Mouse (Mus musculus) neural tube, embryonic 15.5 days (tissue): ENCODE measurements around the gene Ldb3. TPM values are rescaled to one million over a fixed set of nuclear protein-coding genes. Genes with fewer than 3 reads are reported as not detected.

ENCODE experiments used
- ATAC-seq: fragments of 200-750 bp; cut with Nextera tagmentation; 2 replicates; pipeline ENCODE4 v1.8.0; 2017; ENCODE audit warnings: mild to moderate bottlenecking, moderate TSS enrichment, moderate library complexity; ENCODE audit not compliant: low FRiP score
- H3K27ac ChIP-seq: fragments of 300-500 bp; sonication (generic); replicated peaks from 2 replicates; pipeline ENCODE4 v1.5.1; 2015; ENCODE audit warnings: mild to moderate bottlenecking, inconsistent platforms
- H3K27me3 ChIP-seq: fragments of 300-500 bp; sonication (generic); replicated peaks from 2 replicates; pipeline ENCODE4 v1.6.1; 2015; ENCODE audit warnings: inconsistent platforms
- H3K36me3 ChIP-seq: fragments of 300-500 bp; sonication (generic); 2 replicates; pipeline ENCODE4 v1.6.1; 2015; ENCODE audit warnings: inconsistent platforms
- H3K4me1 ChIP-seq: fragments of 300-500 bp; sonication (generic); 2 replicates; pipeline ENCODE4 v1.6.1; 2015; ENCODE audit warnings: inconsistent platforms
- H3K4me2 ChIP-seq: fragments of 300-500 bp; sonication (generic); 2 replicates; pipeline ENCODE4 v1.6.1; 2015; ENCODE audit warnings: inconsistent platforms, mild to moderate bottlenecking, moderate library complexity
- H3K4me3 ChIP-seq: fragments of 300-500 bp; sonication (generic); replicated peaks from 2 replicates; pipeline ENCODE4 v1.5.1; 2015; ENCODE audit warnings: mild to moderate bottlenecking, inconsistent platforms
- H3K9ac ChIP-seq: fragments of 300-500 bp; sonication (generic); replicated peaks from 2 replicates; pipeline ENCODE4 v1.6.1; 2015; ENCODE audit warnings: mild to moderate bottlenecking, inconsistent platforms
- H3K9me3 ChIP-seq: fragments of 300-500 bp; sonication (generic); replicated peaks from 2 replicates; pipeline ENCODE4 v1.6.1; 2016; ENCODE audit warnings: inconsistent platforms
- WGBS: fragments of 180-500 bp; shearing (Covaris S2); methylation state at CpG from one replicate; pipeline ENCODE4 v1.1.7; 2015; ENCODE audit warnings: mixed read lengths; 5-methylcytosine and 5-hydroxymethylcytosine counted together
- polyA plus RNA-seq: library from polyadenylated mRNA; unstranded; fragments of >200 nt; fragmentation: Nextera tagmentation; extraction: Ambion mirVana; gene quantifications from 2 replicates; pipeline ENCODE4 v1.2.1, GENCODE M21; 2015

The Ldb3 gene
- polyA plus RNA-seq, 1 experiment from 2014 or later = 4.9 TPM

DNA sequence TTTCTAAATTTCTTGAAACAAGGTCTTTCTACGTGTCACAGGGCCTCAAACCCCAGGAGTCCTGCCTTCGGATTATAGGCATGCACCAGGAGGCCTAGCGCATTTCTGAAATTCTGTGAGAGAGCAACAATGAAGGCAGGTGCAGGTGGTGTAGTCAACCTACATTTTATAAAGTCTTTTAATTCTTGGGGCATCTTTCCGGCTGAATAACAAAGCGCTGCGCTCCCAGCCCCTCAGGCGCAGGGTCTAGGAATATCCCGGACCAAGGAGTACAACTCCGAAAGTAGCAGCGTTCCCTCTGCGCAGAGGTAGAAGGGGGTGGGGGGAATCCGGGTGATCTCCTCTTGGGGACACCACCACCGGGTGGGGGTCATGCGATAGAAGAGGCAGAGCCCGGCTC is 26.1 kb upstream of the Ldb3 start:
- H3K9me3 ChIP-seq = no peaks in the 10 kb centered on the region
- no peak overlapping the region for H3K27ac ChIP-seq
- 0 out of 2 replicates have a peak overlapping the region, but pooled peaks have one; percentile 19 for H3K4me3 ChIP-seq
- H3K9ac ChIP-seq = no peak overlapping the region
- H3K36me3 ChIP-seq = no peaks in the 10 kb centered on the region
- H3K4me2 ChIP-seq = peak overlapping the region; percentile 50
- peaks cover 20% of the 10 kb centered on the region for H3K27me3 ChIP-seq
- 13% methylated on average over 15 of the region's 15 CpGs for WGBS
- H3K4me1 ChIP-seq = peaks cover 9% of the 10 kb centered on the region
- ATAC-seq = no peak

- no peak overlapping the region for H3K27ac ChIP-seq
- H3K9ac ChIP-seq = no peak overlapping the region
- H3K36me3 ChIP-seq = no peaks in the 10 kb centered on the region
- H3K4me3 ChIP-seq = no peak overlapping the region
- WGBS = 66% methylated on average over 6 of the region's 6 CpGs
- H3K9me3 ChIP-seq = no peaks in the 10 kb centered on the region
- ATAC-seq = no peak
- H3K4me1 ChIP-seq = peaks cover 9% of the 10 kb centered on the region
- no peak overlapping the region for H3K4me2 ChIP-seq
- peaks cover 20% of the 10 kb centered on the region for H3K27me3 ChIP-seq
Measured at GRCm38 (mm10) chr14:34613523-34613922, 25.0 kb upstream of the Ldb3 start.

DNA sequence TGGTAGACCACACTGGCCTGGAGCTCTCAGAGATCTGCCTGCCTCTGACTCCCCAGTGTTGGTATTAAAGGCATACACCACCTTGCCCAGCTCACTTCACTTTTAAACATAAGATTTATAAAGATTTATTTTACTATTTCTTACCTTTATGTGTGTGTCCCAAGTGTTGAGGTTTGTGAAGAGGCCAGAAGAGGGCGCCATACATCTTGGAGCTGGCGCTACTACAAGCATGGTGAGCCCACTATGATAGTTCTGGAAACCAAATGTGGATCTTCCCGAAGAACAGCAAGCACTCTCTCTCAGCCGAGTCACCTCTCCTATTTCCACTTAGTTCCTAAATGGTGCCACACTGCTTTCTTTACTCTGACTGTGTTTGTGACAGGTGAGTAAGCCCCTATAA is 23.7 kb upstream of the Ldb3 start:
- Histone ChIP-seq H3K9ac (no peak overlapping the region), H3K4me1 (peaks cover 7% of the 10 kb centered on the region), H3K4me2 (no peak overlapping the region), H3K36me3 (no peaks in the 10 kb centered on the region), H3K27me3 (peaks cover 20% of the 10 kb centered on the region), H3K27ac (no peak overlapping the region), H3K9me3 (no peaks in the 10 kb centered on the region), H3K4me3 (no peak overlapping the region)
- 48% methylated on average over 4 of the region's 4 CpGs for WGBS
- no peak for ATAC-seq

GRCm38 (mm10) chr14:34611591-34611990 is 23.1 kb upstream of the Ldb3 start:
- ATAC-seq = no peak
- no peaks in the 10 kb centered on the region for H3K36me3 ChIP-seq
- H3K27ac ChIP-seq = no peak overlapping the region
- 81% methylated on average over 4 of the region's 4 CpGs for WGBS
- no peak overlapping the region for H3K4me3 ChIP-seq
- no peak overlapping the region for H3K4me2 ChIP-seq
- no peak overlapping the region for H3K9ac ChIP-seq
- peaks cover 20% of the 10 kb centered on the region for H3K27me3 ChIP-seq
- H3K4me1 ChIP-seq = peaks cover 7% of the 10 kb centered on the region
- H3K9me3 ChIP-seq = no peaks in the 10 kb centered on the region

DNA sequence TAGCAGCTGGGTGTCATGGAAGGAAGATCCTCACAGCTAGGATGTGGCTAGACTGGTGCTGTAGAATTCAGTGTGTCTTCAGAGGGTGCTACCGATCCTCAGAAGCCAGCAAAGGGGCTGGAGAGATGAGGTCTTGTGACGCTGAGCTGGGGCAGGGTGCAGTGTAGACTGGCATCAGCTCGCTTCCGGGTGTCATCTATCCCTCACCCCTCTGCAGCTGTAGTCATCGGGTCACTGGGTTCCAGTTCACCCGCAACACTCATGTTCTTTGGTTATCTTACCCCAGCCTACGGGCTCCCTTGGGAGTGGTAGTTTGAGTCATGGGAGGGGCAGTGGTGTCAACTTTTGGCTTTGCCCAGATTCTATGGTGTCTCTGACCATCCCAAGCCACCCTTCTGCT is 13.4 kb upstream of the Ldb3 start:
- Histone ChIP-seq H3K27me3 (no peaks in the 10 kb centered on the region), H3K4me3 (no peak overlapping the region), H3K9ac (no peak overlapping the region), H3K27ac (no peak overlapping the region), H3K4me2 (no peak overlapping the region), H3K36me3 (no peaks in the 10 kb centered on the region), H3K9me3 (no peaks in the 10 kb centered on the region), H3K4me1 (no peaks in the 10 kb centered on the region)
- 96% methylated on average over 7 of the region's 7 CpGs for WGBS
- ATAC-seq = no peak

- ATAC-seq = no peak
- H3K27me3 ChIP-seq = no peaks in the 10 kb centered on the region
- H3K9ac ChIP-seq = no peak within 1 kb of the TSS
- WGBS = 75% methylated on average over 8 of the region's 8 CpGs
- no peak within 1 kb of the TSS for H3K4me3 ChIP-seq
- H3K27ac ChIP-seq = no peak within 1 kb of the TSS
- no peaks in the 10 kb centered on the region for H3K4me1 ChIP-seq
- no peaks in the 10 kb centered on the region for H3K36me3 ChIP-seq
- no peak within 1 kb of the TSS for H3K4me2 ChIP-seq
- no peaks in the 10 kb centered on the region for H3K9me3 ChIP-seq
Measured at GRCm38 (mm10) chr14:34599941-34600340, 11.5 kb upstream of the Ldb3 start, which contains the start of gene Opn4. Opn4 (minus strand) TSS chr14:34600142.

GRCm38 (mm10) chr14:34595596-34596255 is 7.2 kb upstream of the Ldb3 start:
- no peaks in the 10 kb centered on the region for H3K4me1 ChIP-seq
- H3K9me3 ChIP-seq = no peaks in the 10 kb centered on the region
- H3K9ac ChIP-seq = no peak overlapping the region
- no peak for ATAC-seq
- no peaks in the 10 kb centered on the region for H3K36me3 ChIP-seq
- H3K4me3 ChIP-seq = no peak overlapping the region
- no peaks in the 10 kb centered on the region for H3K27me3 ChIP-seq
- no peak overlapping the region for H3K4me2 ChIP-seq
- WGBS = 85% methylated on average over 17 of the region's 17 CpGs
- H3K27ac ChIP-seq = no peak overlapping the region

DNA sequence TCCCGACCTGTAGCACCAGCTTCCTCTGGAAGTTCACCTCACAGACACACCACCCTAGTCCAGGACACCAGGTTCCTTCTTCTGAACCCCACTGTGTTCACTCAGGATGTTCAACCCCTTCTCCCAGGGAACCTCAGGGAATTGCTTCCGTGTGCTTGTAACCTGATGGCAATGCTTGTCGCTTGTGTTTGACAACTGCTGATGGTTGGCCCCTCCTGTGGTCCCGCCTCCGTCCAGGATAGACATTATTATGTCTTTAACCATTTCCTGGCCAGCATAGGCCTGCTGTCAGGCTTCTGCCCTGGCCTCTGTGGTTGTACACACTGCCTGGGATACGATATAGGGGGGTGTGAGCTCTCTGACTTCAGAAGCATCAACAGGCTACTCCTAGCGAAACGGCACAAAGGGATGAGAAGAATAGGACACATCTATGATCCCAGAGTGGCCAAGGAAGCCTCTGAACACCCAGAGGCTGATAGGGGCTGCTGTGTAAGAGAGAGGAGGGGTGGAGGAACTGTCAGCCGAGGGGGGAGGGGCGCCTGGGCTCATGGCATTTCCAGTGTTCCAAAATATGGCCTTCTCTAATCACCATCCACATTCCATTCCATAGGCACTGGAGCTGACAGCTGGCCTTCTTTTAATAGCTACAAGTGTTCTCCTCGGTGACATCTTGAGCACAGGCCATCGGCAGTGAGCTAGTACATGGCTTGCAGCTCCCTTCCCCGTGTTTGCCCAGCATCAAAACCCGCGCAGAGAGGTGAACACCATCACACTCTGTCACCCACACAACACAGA is 3.5 kb upstream of the Ldb3 start:
- no peaks in the 10 kb centered on the region for H3K9me3 ChIP-seq

DNA sequence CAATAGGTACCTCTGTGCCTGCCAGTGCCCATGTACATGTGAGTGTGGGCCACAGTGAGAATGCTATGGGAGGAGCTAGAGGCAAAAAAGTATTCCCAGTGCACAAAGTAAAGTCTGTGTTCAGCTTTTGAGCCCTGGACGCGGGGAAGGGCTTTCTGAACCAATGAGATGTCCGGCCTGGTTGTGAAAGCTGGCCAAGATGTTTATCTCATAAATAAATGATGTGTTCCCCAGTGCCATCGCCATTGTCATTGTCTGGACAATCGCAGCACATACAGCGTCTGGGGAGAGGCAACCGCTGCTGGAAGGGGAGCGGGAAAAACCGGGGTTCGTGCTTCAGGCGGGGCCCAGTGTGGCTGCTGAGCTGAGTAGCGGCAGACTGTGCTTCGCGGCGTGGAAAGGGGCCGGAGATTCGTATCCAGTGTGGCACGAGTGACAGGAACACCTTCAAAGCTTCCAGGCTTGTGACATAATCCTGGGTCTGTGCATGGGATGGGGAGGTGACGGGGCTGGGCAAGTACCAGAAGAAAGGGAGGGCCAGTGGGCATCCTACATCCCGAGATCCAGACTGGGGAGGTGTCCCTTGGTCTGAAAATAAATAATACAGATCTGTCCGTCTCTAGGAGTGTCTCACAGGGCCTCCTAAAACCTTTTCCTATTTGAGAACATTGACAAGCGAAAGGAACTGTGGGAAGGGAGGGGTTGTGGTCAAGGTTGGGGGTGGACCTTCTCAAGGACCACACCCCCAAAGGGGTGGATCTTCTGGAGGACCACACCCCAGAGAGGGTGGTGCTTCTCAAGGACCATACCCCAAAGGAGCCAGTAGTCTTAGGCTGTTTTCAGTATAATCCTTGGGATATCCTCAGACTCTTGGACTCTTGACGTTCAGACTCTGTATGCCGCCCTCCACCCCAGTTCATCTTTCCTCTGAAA is 2.5 kb upstream of the Ldb3 start:
- no peaks in the 10 kb centered on the region for H3K27me3 ChIP-seq
- no peaks in the 10 kb centered on the region for H3K36me3 ChIP-seq
- ATAC-seq = no peak
- H3K9me3 ChIP-seq = no peaks in the 10 kb centered on the region
- no peak overlapping the region for H3K27ac ChIP-seq
- H3K4me1 ChIP-seq = no peaks in the 10 kb centered on the region
- no peak overlapping the region for H3K4me3 ChIP-seq
- WGBS = 61% methylated on average over 24 of the region's 24 CpGs
- H3K4me2 ChIP-seq = no peak overlapping the region
- H3K9ac ChIP-seq = no peak overlapping the region

More for the DNA sequence above, 3.5 kb upstream of the Ldb3 start:
- no peak overlapping the region for H3K4me3 ChIP-seq
- H3K4me1 ChIP-seq = no peaks in the 10 kb centered on the region
- H3K36me3 ChIP-seq = no peaks in the 10 kb centered on the region
- H3K4me2 ChIP-seq = no peak overlapping the region
- H3K27ac ChIP-seq = no peak overlapping the region
- no peak for ATAC-seq
- 72% methylated on average over 15 of the region's 15 CpGs for WGBS
- no peak overlapping the region for H3K9ac ChIP-seq
- H3K27me3 ChIP-seq = no peaks in the 10 kb centered on the region

DNA sequence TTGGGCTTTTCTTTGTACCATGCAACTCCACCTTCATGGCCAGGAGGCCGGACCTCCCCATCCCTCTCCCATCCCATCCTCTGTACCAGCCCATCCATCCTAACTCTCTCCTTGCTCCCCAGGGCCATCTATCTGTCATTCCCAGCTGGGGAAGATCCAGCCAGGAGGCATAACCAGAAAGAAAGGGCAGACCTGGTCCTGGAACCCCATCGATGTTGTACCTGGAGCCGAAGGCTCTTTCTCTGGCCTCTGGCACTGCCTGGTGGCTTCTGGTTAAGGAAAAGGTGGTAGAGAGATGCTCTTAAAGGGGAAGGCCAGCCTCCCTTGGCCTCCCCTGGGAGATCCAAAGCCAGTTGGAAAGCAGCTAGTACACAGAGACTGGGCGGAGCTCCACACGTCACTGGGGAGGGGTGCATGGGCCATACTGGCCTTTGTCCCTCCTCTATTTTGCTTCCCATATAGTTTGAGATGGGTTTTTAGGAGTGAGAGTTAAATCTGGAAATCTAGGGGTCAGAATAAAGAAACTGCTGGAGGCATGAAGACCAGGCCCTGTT is 1.6 kb upstream of the Ldb3 start:
- 89% methylated on average over 5 of the region's 5 CpGs for WGBS
- Histone ChIP-seq H3K36me3 (no peaks in the 10 kb centered on the region), H3K4me3 (no peak overlapping the region), H3K9ac (no peak overlapping the region), H3K9me3 (no peaks in the 10 kb centered on the region), H3K4me2 (no peak overlapping the region), H3K27me3 (no peaks in the 10 kb centered on the region), H3K27ac (no peak overlapping the region), H3K4me1 (no peaks in the 10 kb centered on the region)
- no peak for ATAC-seq

DNA sequence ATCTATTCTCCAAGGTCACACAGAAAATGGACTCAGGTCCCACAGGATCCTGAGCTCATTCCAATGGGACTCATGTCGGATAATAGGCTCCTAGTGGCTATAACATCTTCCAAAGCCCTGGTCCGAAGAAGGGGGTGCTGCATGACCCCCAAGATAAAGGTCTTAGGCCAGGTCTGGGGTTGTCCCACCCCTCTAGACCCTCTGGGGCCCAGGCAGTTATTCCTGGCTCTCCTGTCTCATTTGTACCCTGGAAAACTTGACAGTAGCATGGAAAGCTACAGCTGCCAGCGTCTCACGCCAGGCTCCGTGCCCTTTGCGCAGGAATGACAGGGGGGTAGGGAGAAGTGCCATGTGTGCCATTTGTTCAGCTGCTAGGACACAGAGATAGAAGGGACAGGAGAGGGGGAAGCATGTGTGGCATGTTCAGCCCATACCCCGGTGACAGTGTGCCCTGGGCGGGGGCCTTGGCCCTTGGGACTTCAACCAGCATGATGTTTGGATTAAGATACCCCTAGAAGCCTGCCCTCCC is 767 bp upstream of the Ldb3 start:
- no peaks in the 10 kb centered on the region for H3K9me3 ChIP-seq
- no peaks in the 10 kb centered on the region for H3K36me3 ChIP-seq
- H3K4me2 ChIP-seq = no peak overlapping the region
- ATAC-seq = no peak
- H3K27ac ChIP-seq = no peak overlapping the region
- WGBS = 93% methylated on average over 8 of the region's 8 CpGs
- no peaks in the 10 kb centered on the region for H3K27me3 ChIP-seq
- H3K4me3 ChIP-seq = no peak overlapping the region
- H3K9ac ChIP-seq = no peak overlapping the region
- H3K4me1 ChIP-seq = no peaks in the 10 kb centered on the region
